Mouse (Mus musculus): ENCODE results near the gene Sult6b1. TPM values are rescaled to one million over a fixed set of nuclear protein-coding genes. Genes with fewer than 3 reads are reported as not detected.

Sult6b1 gene
- total RNA-seq (2014; rRNA removed) (not detected in 2 replicates), polyA plus RNA-seq (2015; fragmentation: Nextera tagmentation; extraction: Ambion mirVana) (0.39 and 0.55 TPM in 2 replicates)

DNA sequence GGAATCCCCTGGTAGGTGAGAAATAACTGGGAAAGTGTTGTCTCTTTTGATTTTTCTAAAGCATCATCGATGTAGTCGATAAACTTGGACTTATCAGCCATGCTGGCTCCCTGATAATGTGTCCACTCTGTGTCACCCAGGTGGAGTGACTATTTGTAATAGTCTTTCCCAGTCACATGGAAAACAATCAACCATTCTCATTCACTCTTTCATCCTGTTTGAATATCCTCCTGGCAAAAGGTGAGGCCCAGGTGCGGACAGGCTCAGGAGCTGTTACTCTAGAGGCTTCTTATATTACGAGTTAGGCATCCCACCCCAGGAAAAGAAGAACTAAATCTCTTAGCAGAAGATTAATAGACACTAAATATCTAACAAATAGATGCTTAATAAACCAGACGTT, at the start of gene Sult6b1:
Sult6b1 (minus strand) TSS at position 101 of the 400 bp plus-strand sequence.
- H3K4me2 ChIP-seq (ENCODE audit: low read depth, low read length) = no peak within 1 kb of the TSS
- H3K27ac ChIP-seq = no peak within 1 kb of the TSS
- no peak for ATAC-seq
- no peak within 1 kb of the TSS for H3K9ac ChIP-seq (replicated peaks; ENCODE audit: low read length)
- H3K4me1 ChIP-seq (ENCODE audit: insufficient read depth, low read length) = no peaks in the 10 kb centered on the region
- TF ChIP-seq CTCF (IDR thresholded peaks at IDR 0.05; ENCODE audit: low read depth) = no peak
- 87% methylated on average over 5 of the region's 5 CpGs for WGBS
- H3K27me3 ChIP-seq (ENCODE audit: insufficient read depth, low read length) = no peaks in the 10 kb centered on the region
- H3K36me3 ChIP-seq (ENCODE audit: insufficient read depth, low read length) = no peaks in the 10 kb centered on the region
- H3K4me3 ChIP-seq (ENCODE audit: low read length) = no peak within 1 kb of the TSS
- no peak for DNase-seq (ENCODE audit: low spot score)
- no peaks in the 10 kb centered on the region for H3K9me3 ChIP-seq (ENCODE audit: low read length)

DNA sequence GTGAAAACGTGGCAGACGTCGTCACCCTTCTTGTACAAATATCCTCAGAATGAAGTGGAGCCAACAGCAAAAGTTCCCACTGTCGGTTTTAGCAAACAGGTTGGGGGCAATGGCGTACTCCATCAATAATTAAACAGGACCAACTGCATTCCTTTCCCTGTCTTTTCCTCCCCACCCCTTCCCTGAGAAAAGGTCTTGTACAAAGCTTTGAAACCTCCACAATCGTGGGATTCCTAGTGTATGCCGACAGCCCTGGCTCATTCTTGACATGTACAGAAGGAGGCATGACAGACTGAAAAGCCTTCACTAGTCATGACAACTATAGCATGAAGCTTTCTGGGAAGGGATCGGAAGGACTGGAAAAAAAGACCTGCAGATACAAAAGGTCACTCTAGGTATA, 46.4 kb upstream of the Sult6b1 start:
- peaks cover 11% of the 10 kb centered on the region; the same call in 1 of the 2 replicates for H3K36me3 ChIP-seq (ENCODE audit: insufficient read depth, low read length)
- WGBS = 90% methylated on average over 8 of the region's 8 CpGs

DNA sequence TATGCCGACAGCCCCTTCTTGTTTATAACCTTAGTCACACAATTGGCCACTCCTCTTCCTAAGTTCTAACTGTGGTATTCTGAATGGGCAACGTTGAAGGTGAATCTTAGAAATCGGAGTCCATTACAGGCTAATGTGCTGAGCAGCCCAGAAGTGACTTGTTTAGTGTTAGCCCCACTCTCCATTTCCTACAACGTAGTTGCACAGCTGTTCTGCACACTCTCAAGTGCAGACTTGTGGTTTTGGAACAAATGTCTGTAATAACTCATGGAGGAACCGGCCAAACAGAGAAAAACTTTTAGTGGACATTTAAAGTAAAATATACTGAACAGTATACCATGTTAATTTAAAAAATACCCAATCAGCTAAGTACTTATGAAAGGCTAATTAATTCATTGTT, 45.3 kb upstream of the Sult6b1 start:
- Histone ChIP-seq H3K9me3 (ENCODE audit: low read length) (no peaks in the 10 kb centered on the region), H3K4me3 (ENCODE audit: low read length) (no peak overlapping the region), H3K4me1 (ENCODE audit: insufficient read depth, low read length) (no peaks in the 10 kb centered on the region), H3K4me2 (ENCODE audit: low read depth, low read length) (no peak overlapping the region), H3K36me3 (ENCODE audit: insufficient read depth, low read length) (peaks cover 11% of the 10 kb centered on the region; the same call in 1 of the 2 replicates), H3K27me3 (ENCODE audit: insufficient read depth, low read length) (no peaks in the 10 kb centered on the region), H3K27ac (no peak overlapping the region), H3K9ac (replicated peaks; ENCODE audit: low read length) (no peak overlapping the region)
- ATAC-seq (no peak), DNase-seq (ENCODE audit: low spot score) (no peak)
- 94% methylated on average over 5 of the region's 5 CpGs for WGBS
- no peak for TF ChIP-seq CTCF (IDR thresholded peaks at IDR 0.05; ENCODE audit: low read depth)

More for the DNA sequence above, 46.4 kb upstream of the Sult6b1 start:
- DNase-seq (ENCODE audit: low spot score) = no peak
- no peaks in the 10 kb centered on the region for H3K4me1 ChIP-seq (ENCODE audit: insufficient read depth, low read length)
- no peak overlapping the region for H3K27ac ChIP-seq
- no peak for ATAC-seq
- TF ChIP-seq CTCF (IDR thresholded peaks at IDR 0.05; ENCODE audit: low read depth) = no peak
- H3K4me3 ChIP-seq (ENCODE audit: low read length) = no peak overlapping the region
- H3K27me3 ChIP-seq (ENCODE audit: insufficient read depth, low read length) = no peaks in the 10 kb centered on the region
- H3K4me2 ChIP-seq (ENCODE audit: low read depth, low read length) = no peak overlapping the region
- H3K9me3 ChIP-seq (ENCODE audit: low read length) = no peaks in the 10 kb centered on the region
- H3K9ac ChIP-seq (replicated peaks; ENCODE audit: low read length) = no peak overlapping the region

DNA sequence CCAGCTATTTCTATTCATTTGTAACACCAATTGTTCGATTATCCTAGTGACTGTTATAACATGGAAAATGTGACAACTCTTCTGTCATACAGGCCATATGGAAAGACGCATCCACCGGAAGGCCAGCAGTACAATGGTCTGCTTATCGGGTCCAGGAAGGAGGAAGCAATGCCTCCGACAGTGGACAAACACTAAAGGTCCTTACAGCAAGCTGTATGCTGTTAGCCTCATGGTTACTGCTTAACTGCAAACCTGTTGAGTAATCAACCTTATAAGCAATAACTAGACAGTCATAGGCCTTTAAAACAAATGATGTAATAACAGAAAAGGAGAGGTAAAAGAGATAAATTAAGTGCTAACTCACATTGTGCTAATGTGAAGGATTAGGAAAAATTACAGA, 44.4 kb upstream of the Sult6b1 start:
- Histone ChIP-seq H3K4me2 (ENCODE audit: low read depth, low read length) (no peak overlapping the region), H3K27me3 (ENCODE audit: insufficient read depth, low read length) (no peaks in the 10 kb centered on the region), H3K27ac (no peak overlapping the region), H3K9me3 (ENCODE audit: low read length) (no peaks in the 10 kb centered on the region), H3K4me3 (ENCODE audit: low read length) (no peak overlapping the region), H3K9ac (replicated peaks; ENCODE audit: low read length) (no peak overlapping the region), H3K36me3 (ENCODE audit: insufficient read depth, low read length) (peaks cover 19% of the 10 kb centered on the region; the same call in 1 of the 2 replicates), H3K4me1 (ENCODE audit: insufficient read depth, low read length) (no peaks in the 10 kb centered on the region)
- WGBS = 93% methylated on average over 5 of the region's 5 CpGs
- ATAC-seq = no peak
- no peak for TF ChIP-seq CTCF (IDR thresholded peaks at IDR 0.05; ENCODE audit: low read depth)
- DNase-seq (ENCODE audit: low spot score) = no peak

DNA sequence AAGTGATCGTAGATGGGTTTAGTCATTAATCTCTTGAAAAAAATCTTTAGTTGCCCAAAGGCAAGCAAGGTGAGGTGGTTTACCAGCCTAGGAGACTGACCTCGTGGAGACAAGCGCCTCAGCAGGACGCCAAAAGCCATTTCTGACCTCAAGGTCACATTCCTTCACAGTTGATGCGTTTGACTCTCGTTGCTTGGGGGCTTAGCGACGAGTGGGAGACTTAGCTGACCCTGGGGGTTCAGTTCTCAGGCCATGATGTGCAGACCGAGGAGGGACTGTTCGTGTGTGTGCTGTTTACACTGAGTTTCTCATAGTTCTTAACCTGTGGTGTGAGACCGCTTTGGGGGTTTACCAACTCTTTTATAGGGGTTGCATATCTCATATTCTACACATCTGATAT, 35.8 kb upstream of the Sult6b1 start:
- H3K9me3 ChIP-seq (ENCODE audit: low read length) = no peaks in the 10 kb centered on the region
- TF ChIP-seq CTCF (IDR thresholded peaks at IDR 0.05; ENCODE audit: low read depth) = no peak
- no peak overlapping the region for H3K27ac ChIP-seq
- ATAC-seq (no peak), DNase-seq (ENCODE audit: low spot score) (no peak)
- H3K9ac ChIP-seq (replicated peaks; ENCODE audit: low read length) = no peak overlapping the region
- H3K27me3 ChIP-seq (ENCODE audit: insufficient read depth, low read length) = no peaks in the 10 kb centered on the region
- no peak overlapping the region for H3K4me3 ChIP-seq (ENCODE audit: low read length)
- no peak overlapping the region for H3K4me2 ChIP-seq (ENCODE audit: low read depth, low read length)
- H3K36me3 ChIP-seq (ENCODE audit: insufficient read depth, low read length) = peaks cover 39% of the 10 kb centered on the region
- no peaks in the 10 kb centered on the region for H3K4me1 ChIP-seq (ENCODE audit: insufficient read depth, low read length)
- 55% methylated on average over 11 of the region's 11 CpGs for WGBS

DNA sequence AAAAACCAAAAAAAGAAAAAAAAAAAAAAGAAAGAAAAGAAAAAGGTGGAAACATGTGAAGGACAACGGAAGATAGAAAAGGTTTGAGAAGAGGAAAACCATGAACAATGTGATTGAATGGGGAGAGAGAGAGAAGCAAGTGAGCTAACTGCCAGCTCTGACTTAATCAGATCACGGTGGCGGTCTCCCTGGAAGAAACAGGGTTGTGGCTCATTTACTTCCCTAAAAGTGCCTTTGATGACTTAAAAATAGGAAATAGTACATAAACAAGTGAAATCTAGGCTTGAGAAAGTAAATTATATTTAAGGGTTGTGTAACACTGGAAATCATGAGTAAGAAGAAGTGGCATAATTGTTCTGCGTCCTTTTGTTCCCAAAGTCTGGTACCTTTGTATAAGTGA, 32.1 kb upstream of the Sult6b1 start:
- Histone ChIP-seq H3K4me3 (ENCODE audit: low read length) (no peak overlapping the region), H3K4me2 (ENCODE audit: low read depth, low read length) (no peak overlapping the region), H3K36me3 (ENCODE audit: insufficient read depth, low read length) (peaks cover 34% of the 10 kb centered on the region), H3K4me1 (ENCODE audit: insufficient read depth, low read length) (0 out of 2 replicates have a peak, but pooled peaks cover 4% of the 10 kb centered on the region), H3K27me3 (ENCODE audit: insufficient read depth, low read length) (no peaks in the 10 kb centered on the region), H3K9ac (replicated peaks; ENCODE audit: low read length) (no peak overlapping the region), H3K27ac (no peak overlapping the region), H3K9me3 (ENCODE audit: low read length) (no peaks in the 10 kb centered on the region)
- no peak for TF ChIP-seq CTCF (IDR thresholded peaks at IDR 0.05; ENCODE audit: low read depth)
- no peak for DNase-seq (ENCODE audit: low spot score)
- ATAC-seq = no peak
- whole genome bisulfite sequencing = 89% methylated on average over 4 of the region's 4 CpGs

DNA sequence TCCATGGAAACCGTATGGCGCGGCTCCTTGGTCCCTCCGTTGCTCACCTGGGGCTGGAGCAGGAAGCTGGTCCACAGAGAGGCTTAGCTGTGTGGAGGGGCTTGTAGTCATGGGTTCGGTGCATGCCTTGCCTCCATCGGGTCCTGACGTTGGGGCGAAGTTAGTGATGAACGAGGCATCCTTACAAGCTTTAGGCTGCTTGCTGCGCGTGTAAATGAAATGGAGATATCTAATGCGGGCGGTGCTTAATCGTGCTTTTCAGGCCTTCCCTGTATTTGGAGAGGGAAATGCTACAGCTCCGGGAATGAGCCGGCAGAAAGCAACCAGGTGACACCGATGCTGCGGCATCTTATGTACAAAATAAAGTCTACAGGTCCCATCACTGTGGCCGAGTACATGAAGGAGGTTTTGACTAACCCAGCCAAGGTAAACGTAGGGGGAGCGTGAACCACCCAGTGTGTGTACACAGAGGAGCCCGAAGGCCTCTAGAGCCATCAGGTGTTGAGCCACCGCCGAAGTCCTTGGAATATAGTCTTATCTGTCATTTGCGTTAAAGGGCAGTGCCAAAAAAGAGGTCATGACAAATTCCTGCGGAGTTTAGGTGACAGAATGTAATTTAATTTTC, 30.5 kb upstream of the Sult6b1 start:
- H3K9me3 ChIP-seq (ENCODE audit: low read length) = no peaks in the 10 kb centered on the region
- H3K4me1 ChIP-seq (ENCODE audit: insufficient read depth, low read length) = 0 out of 2 replicates have a peak, but pooled peaks cover 4% of the 10 kb centered on the region
- peaks cover 27% of the 10 kb centered on the region; the same call in 1 of the 2 replicates for H3K36me3 ChIP-seq (ENCODE audit: insufficient read depth, low read length)
- H3K27me3 ChIP-seq (ENCODE audit: insufficient read depth, low read length) = no peaks in the 10 kb centered on the region
- TF ChIP-seq CTCF (IDR thresholded peaks at IDR 0.05; ENCODE audit: low read depth) = no peak
- 7% methylated on average over 26 of the region's 26 CpGs for WGBS
- peak; percentile 3 for DNase-seq (ENCODE audit: low spot score)
- ATAC-seq = peak; percentile 22; the same call in 1 of the 2 replicates
- peak overlapping the region; percentile 59 for H3K27ac ChIP-seq
- peak overlapping the region; percentile 58 for H3K9ac ChIP-seq (replicated peaks; ENCODE audit: low read length)
- peak overlapping the region; percentile 76 for H3K4me2 ChIP-seq (ENCODE audit: low read depth, low read length)
- peak overlapping the region; percentile 53 for H3K4me3 ChIP-seq (ENCODE audit: low read length)

Data from hindbrain, postnatal 0 days (tissue).